Comparison of ENCODE assay signal across 25 mouse cellular contexts in the genomic region with DNA sequence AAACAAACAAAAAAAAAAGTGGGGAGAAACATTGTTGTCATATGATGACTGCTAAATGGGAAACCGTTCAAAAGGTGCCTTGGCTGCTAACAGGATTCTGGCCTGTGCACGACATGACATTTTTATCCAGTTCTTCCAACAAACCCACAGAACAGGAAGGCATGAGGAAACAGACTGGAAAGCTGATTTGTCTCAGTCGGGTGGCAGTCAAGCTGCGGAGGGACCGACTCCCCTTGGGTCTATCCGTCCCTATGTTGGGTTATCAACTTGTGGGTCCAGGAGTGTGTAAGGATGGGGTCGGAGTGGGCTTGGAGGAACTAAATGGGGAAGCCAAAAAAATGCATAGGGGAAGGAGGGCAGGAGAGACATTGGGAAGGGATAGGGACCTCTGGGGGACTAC. TPM values are rescaled to one million over a fixed set of nuclear protein-coding genes. Genes with fewer than 3 reads are reported as not detected.
"Had no signal": no experiment of that assay in that cellular context is flagged by ENCODE, and none has a peak within 500 bp of the region (broad histone marks: within the 10 kb centered on the region; RNA-seq: fewer than 3 reads in every experiment).

No protein-coding gene starts in this region.

- H3K9me3 ChIP-seq: kidney, embryonic 15.5 days; limb, embryonic 15.5 days; liver, embryonic 15.5 days; lung, embryonic 15.5 days; midbrain, embryonic 12.5 days; midbrain, embryonic 15.5 days; neural tube, embryonic 15.5 days had no signal

- H3K4me2 ChIP-seq: kidney, embryonic 15.5 days; limb, embryonic 12.5 days; limb, embryonic 15.5 days; liver, embryonic 11.5 days; liver, embryonic 15.5 days; lung, embryonic 15.5 days; midbrain, embryonic 12.5 days; midbrain, embryonic 15.5 days; neural tube, embryonic 12.5 days; neural tube, embryonic 15.5 days had no signal

- H3K4me3 ChIP-seq: kidney, embryonic 15.5 days; limb, embryonic 12.5 days; limb, embryonic 15.5 days; liver, embryonic 15.5 days; lung, embryonic 15.5 days; midbrain, embryonic 12.5 days; midbrain, embryonic 15.5 days; neural tube, embryonic 12.5 days; neural tube, embryonic 15.5 days had no signal

- DNase-seq: kidney, postnatal 10 days; kidney, postnatal 36 days; layer of hippocampus, postnatal 36 days; left cerebral cortex, postnatal 4 days; lung, adult 18-20 months; lung, postnatal 10 days; lung, postnatal 36 days; right cerebral cortex, adult 18-20 months; right cerebral cortex, postnatal 14 days; right cerebral cortex, postnatal 4 days; thymus, adult 2 months; thymus, postnatal 14 days; thymus, postnatal 4 days had no signal

- H3K27me3 ChIP-seq: kidney, embryonic 15.5 days; limb, embryonic 12.5 days; limb, embryonic 15.5 days; liver, embryonic 15.5 days; lung, embryonic 15.5 days; midbrain, embryonic 12.5 days; midbrain, embryonic 15.5 days; neural tube, embryonic 12.5 days; neural tube, embryonic 15.5 days had no signal

- H3K9ac ChIP-seq: kidney, embryonic 15.5 days; limb, embryonic 12.5 days; limb, embryonic 15.5 days; liver, embryonic 15.5 days; lung, embryonic 15.5 days; midbrain, embryonic 12.5 days; midbrain, embryonic 15.5 days; neural tube, embryonic 12.5 days; neural tube, embryonic 15.5 days had no signal

- H3K27ac ChIP-seq: kidney, embryonic 15.5 days; limb, embryonic 12.5 days; limb, embryonic 15.5 days; liver, embryonic 15.5 days; midbrain, embryonic 12.5 days; neural tube, embryonic 12.5 days; neural tube, embryonic 15.5 days; stomach, postnatal 0 days had no signal

- ATAC-seq: midbrain, embryonic 15.5 days had no signal

- H3K4me1 ChIP-seq: kidney, embryonic 15.5 days; limb, embryonic 12.5 days; limb, embryonic 15.5 days; midbrain, embryonic 12.5 days; neural tube, embryonic 12.5 days had no signal

RNA-seq across cellular contexts. Expression of gene Tldc2, which starts 45.4 kb away (rescaled TPM):
- polyA plus RNA-seq: limb, embryonic 12.5 days; limb, embryonic 15.5 days; liver, embryonic 11.5 days; liver, embryonic 15.5 days; lung, embryonic 15.5 days; midbrain, embryonic 12.5 days; midbrain, embryonic 15.5 days; neural tube, embryonic 12.5 days; neural tube, embryonic 15.5 days; stomach, embryonic 14.5 days; stomach, postnatal 0 days; thymus, adult 2 months had no signal
